Mouse (Mus musculus) left cerebral cortex, adult 2 months (tissue): ENCODE results near the gene Pex26. TPM values are rescaled to one million over a fixed set of nuclear protein-coding genes. Genes with fewer than 3 reads are reported as not detected.

Source experiments
- DNase-seq, 2 experiments: peaks; one replicate each; pipeline ENCODE4 v3.0.0; 2021 to 2022; ENCODE audit warnings: low spot score in 2 of 2, mixed read lengths in 1 of 2; ENCODE audit errors: extremely low spot score in 1 of 2
- H3K27ac ChIP-seq: fragments of 200-600 bp; 2 replicates; pipeline ENCODE4 v1.8.1; 2022
- H3K4me3 ChIP-seq: fragments of 200-600 bp; 2 replicates; pipeline ENCODE4 v1.8.1; 2022
- CTCF ChIP-seq: fragments of 200-600 bp; IDR thresholded peaks from 2 replicates; pipeline ENCODE4 v1.8.1; 2022; ENCODE audit warnings: antibody characterized with exemption, mild to moderate bottlenecking, moderate library complexity
- intact Hi-C: fragments of 180-260 bp; cut with DNase I; formaldehyde crosslinking; loops from one replicate; pipeline ENCODE4 v1.15.1; 2025
- long read RNA-seq, 2 experiments: library from polyadenylated mRNA; stranded (forward); transcript quantifications; one replicate each; pipeline ENCODE4 v2.0.0; 2021; ENCODE audit warnings: borderline mapping rate in 2 of 2
- total RNA-seq, 2 experiments: library from RNA; stranded (reverse); gene quantifications; 2 replicates each; pipeline ENCODE4 v1.2.3; 2021

Gene Pex26
- total RNA-seq: 10 to 100 TPM; 15.0 to 15.1 TPM
- long read RNA-seq, experiment 1, full-length matches to known transcripts: 9 of 15 reads
- long read RNA-seq, experiment 1, partial matches to known transcripts: 0 of 15 reads
- long read RNA-seq, experiment 1, other reads (novel, unspliced or antisense): 6 of 15 reads
- long read RNA-seq, experiment 2, full-length matches to known transcripts: 3 of 11 reads
- long read RNA-seq, experiment 2, partial matches to known transcripts: 1 of 11 reads
- long read RNA-seq, experiment 2, other reads (novel, unspliced or antisense): 7 of 11 reads

DNA sequence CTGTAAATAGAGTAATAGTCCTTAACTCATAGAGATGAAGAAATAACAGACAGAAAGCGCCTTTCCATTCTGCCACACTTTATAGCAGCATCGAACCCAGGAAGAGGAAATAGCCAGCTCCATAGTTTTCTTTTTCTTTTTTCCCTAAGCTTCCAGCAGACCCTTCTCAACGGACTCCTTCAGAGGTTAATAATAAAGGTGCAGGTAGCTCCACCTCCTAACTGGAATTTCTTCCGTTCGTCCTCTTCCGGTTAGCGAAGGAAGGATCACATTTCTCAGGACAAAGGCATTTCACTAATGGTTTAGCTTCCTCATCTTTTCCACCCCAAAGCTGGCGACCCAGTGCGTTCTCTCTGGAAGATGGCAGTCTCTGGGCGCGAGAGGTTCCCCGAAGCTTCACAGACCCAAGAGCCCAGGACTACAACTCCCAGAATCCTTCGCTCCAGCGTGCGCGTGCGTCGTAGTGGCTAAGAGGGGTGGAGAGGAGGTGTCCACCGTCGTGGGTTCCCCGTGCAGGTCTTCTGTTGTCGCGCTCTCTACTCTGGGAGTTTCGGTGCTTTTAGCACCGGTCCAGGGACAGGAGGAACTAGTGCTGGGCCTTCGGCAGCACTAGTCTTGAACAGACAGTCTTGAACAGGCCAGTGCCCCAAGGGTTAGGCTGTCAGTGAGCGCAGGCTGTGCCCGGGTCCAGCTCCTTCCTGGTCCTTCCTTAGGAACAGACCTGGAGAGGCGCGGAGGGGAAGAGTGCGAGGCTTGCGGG, at the start of gene Pex26:
TSS of gene Pex26 (plus strand) at position 254 of the 760 bp plus-strand sequence.
- TF ChIP-seq CTCF: no peak
- Histone ChIP-seq H3K4me3 (peak within 1 kb of the TSS; percentile 76), H3K27ac (peak within 1 kb of the TSS; percentile 90)
- intact Hi-C loops: loop anchor here (2.0 to 10.0 kb wide), 3 partner anchors 77 to 351 kb away; no protein-coding TSS in a partner anchor
- DNase-seq: peak; percentile 88 to 92

DNA sequence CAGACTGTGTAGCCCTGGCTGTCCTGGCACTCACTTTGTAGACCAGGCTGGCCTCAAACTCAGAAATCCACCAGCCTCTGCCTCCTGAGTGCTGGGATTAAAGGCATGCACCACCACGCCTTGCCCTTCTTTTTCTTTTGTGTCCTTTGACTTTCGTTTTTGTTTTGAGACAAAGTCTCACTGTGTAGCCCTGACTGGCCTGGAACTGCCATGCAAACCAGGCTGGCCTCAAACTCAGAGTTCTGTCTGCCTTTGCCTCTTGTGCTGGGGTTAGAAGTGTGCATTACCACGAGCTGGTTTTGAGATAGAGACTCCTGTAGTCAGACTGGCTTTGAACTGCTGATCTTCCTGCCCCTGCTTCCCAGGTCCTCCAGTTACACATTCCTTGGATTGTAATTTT, 49.2 kb upstream of the Pex26 start:
- Histone ChIP-seq H3K27ac (no peak overlapping the region), H3K4me3 (no peak overlapping the region)
- intact Hi-C loops: loop anchor here (5.0 kb wide), 1 partner anchor 122 kb away; no protein-coding TSS in a partner anchor
- TF ChIP-seq CTCF: no peak
- DNase-seq: no peak

DNA sequence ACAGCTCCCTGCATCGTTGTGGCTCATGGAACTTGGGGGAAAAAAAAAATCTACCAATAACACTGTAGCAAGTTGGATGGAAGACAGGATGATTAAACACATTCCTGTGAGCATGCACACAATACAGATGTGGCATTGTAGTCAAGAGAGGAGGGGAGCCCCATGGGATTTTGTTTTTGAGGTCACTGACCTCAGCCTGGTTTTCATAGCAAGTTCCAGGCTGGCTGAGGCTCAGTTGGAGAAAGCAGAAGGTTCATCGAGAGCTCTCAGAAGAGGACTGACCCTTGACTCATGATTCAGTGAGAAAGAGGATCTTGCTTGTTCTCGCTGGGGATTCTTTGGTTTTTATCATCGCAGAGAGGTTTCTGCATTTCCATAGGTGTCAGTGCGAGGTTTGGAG, 48.6 kb upstream of the Pex26 start:
- TF ChIP-seq CTCF: no peak
- H3K27ac ChIP-seq: no peak overlapping the region
- intact Hi-C loops: loop anchor here (5.0 kb wide), 1 partner anchor 123 kb away; no protein-coding TSS in a partner anchor
- no peak for DNase-seq
- no peak overlapping the region for H3K4me3 ChIP-seq

DNA sequence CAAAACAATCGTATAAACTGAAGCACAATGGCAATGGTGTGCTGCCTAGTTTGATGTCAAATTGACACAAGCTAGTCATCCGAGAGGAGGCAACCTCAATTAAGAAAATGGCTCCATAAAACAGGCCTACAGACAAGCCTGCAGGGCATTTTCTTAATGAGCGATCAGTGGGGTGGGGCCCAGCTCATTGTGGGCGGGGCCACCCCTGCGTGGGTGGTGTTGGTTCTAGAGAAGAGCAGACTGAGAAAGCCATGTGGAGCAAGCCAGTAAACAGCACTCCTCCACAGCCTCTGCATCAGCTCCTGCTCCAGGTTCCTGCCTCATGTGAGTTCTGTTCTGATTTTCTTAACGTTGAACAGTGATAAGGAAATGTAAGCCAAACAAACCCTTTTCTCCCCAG, 46.2 kb upstream of the Pex26 start:
- H3K27ac ChIP-seq: no peak overlapping the region
- intact Hi-C loops: no loop called here
- no peak overlapping the region for H3K4me3 ChIP-seq
- no peak for DNase-seq
- no peak for TF ChIP-seq CTCF

DNA sequence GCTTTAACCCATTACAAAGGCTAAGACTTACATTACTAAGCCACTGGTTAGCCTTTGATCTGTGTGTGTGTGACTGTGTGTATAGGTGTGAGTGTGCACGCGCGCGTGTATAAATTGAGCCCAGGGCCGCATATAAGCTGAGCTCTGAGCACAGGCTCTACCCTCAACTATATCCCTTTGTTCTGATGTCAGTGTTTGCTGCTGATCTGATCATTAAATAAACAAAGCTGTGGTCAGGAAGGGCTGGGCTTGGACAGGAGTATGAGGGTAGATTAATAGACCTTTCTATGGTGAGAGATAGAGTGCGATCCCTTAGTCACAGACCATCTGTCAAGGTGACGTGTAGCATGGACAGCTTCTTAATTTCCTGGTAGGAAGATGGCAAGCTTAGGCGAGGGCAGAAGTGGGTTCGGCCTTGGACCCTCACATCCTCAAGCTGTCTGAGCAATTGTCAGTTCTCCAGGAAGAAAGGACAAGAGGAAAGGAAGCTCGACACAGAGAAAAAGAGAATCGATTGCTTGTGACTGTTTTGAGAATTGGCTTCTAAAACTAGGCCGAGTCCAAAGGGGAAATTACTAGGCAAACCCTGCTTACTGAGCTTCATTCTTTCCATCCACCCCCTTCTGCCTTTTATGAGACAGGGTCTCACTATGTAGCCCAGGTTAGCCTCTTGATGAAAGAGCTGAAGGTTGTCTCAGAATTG, 45.0 kb upstream of the Pex26 start:
- no peak for TF ChIP-seq CTCF
- DNase-seq: no peak
- no peak overlapping the region for H3K4me3 ChIP-seq
- intact Hi-C loops: no loop called here
- no peak overlapping the region for H3K27ac ChIP-seq

DNA sequence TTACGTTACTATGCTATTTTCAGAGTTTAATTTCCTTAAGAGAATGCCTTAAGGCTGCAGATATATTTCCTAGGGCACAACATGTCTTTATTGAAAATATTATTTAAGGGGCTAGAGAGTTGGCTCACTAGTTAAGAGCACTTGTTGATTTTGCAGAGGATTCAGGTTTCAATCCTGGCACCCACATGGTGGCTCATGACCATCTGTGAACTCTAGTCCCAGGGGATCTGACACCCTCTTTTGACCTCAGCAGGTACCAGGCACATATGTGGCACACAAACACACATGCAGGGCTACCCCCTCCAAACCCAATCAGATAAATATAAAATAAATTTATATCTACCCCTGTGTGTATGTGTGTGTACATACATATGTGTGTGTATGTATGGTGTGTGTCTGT, 44.2 kb upstream of the Pex26 start:
- DNase-seq: no peak
- intact Hi-C loops: no loop called here
- Histone ChIP-seq H3K27ac (no peak overlapping the region), H3K4me3 (no peak overlapping the region)
- TF ChIP-seq CTCF: no peak

DNA sequence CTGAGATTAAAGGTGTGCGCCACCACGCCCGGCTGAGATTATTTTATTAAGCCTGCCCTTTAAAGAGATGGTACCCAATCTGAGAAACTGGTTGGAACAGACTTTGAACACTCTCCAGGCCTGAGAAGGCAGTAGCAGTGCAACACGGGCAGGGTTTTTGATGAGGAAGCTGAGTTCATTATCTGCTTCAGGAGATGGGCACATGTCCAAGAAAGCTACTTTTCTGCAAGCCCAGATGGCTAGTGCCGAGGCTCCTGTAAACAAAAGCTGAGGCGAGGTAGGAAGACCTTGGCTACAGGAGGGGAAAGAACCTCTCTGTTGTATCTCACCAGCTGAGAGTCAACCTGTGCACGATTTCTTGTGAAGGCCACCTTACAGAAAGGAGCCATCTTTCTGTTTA, 41.2 kb upstream of the Pex26 start:
- no peak for TF ChIP-seq CTCF
- Histone ChIP-seq H3K27ac (no peak overlapping the region), H3K4me3 (no peak overlapping the region)
- intact Hi-C loops: no loop called here
- DNase-seq: no peak

DNA sequence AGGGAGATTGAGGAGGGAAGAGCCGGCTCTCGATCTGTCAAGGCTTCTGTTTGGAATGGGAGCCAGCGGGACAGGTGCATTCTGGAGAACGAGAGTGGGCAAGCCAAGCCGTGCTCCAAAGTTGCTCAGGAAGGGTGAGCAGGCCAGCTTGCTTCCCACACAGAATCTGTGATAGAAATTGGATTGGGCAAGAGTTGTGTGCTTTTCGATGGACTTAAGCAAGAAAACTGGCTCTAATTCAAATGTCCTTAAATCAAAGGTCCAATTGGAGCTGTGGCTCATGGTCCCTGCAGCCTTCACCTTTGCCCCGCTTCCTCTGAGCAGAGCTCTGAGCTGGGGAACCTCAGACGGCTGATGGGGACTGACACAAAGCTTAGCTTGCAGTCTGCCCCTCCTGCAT, 40.0 kb upstream of the Pex26 start:
- no peak for DNase-seq
- no peak for TF ChIP-seq CTCF
- intact Hi-C loops: no loop called here
- Histone ChIP-seq H3K4me3 (no peak overlapping the region), H3K27ac (no peak overlapping the region)

DNA sequence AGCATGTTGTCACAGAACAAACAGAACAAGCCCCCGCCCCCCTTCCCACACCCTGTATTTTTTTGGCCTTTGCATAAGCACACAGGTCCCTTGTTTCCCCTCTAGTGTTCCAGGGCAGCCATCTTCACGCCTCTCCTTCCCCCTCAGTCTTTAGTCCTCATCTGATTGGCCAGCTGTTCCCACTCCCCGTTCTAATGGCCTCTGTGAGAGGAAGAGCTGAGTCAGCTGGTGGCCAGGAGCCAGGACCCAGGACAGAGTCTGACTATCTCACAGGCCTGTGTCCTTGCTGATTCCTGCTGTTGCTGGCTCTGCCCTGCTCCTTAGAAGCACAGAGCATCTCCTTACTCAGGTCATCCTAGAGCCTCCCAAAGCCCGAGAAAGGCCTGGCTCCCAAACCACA, 39.4 kb upstream of the Pex26 start:
- no peak for DNase-seq
- intact Hi-C loops: no loop called here
- Histone ChIP-seq H3K27ac (no peak overlapping the region), H3K4me3 (no peak overlapping the region)
- no peak for TF ChIP-seq CTCF

DNA sequence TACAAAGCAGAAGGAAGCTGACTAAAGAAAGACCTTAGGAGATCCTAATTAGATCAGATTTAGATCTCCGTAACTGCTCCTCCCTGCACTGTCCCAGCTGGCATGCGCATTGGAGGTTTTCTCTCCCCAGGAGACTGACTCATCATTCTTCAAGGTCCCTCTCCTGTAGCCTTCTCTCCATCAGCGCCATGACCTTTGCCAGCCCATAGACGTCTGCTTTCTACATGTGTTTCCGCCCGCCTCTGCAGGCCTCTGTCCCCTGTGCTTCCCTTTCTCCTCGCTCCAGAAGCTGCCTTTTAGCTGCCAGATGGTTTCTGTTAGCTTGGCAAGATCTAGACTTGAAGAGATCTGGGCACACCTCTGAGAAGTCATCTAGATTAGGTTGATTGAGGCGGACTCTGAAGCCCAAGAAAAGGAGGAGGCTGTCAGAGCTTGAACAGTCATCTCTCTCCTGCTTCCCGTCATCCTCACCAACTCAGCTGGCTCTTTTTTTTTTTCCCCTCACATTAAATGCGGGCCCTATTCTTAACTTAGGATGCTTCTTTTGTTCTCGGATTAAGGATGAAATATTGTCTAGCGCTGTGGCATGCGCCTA, 38.4 kb upstream of the Pex26 start:
- no peak overlapping the region for H3K4me3 ChIP-seq
- no peak overlapping the region for H3K27ac ChIP-seq
- TF ChIP-seq CTCF: no peak
- no peak for DNase-seq
- intact Hi-C loops: no loop called here

DNA sequence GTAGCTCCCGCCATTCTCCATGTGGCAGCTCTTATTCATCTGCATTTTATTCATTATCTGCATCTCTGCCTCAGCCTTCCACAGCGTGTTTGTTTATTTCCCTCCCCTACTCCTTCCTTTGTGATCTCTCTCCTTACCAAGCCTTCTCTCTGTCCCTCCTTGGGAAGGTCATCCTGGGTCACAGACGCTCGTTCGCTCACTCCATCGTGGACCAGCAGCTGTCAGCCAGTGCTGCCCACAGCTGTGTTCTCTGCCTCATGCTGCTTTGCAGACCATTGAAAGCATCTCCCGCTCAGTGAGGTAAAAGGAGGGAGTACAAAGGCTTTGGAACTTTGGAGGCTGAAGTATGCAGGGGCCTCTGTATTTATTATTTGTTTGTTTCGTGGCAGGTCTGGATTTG, 37.6 kb upstream of the Pex26 start:
- no peak overlapping the region for H3K27ac ChIP-seq
- DNase-seq: no peak
- no peak for TF ChIP-seq CTCF
- intact Hi-C loops: no loop called here
- no peak overlapping the region for H3K4me3 ChIP-seq

DNA sequence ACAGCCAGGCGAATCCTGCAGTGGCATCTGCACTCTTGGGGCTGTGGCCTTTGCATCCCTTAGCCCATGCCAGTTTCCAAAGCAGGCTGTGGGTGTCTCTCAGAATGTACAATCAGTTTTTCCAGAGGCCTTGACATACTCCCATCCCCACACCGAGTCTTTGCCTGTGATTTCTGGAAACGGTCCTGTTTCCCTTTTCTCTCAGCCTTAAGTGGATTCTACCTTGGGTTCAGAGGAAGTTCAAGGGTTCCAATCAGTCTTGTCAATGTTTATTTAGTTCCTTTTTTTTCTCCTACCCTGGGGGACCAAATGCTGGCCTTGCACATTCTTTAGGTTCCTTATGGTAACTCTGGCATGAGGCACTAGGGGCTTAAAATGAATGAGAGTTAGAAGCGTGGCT, 36.7 kb upstream of the Pex26 start:
- TF ChIP-seq CTCF: no peak
- Histone ChIP-seq H3K27ac (no peak overlapping the region), H3K4me3 (no peak overlapping the region)
- DNase-seq: no peak
- intact Hi-C loops: no loop called here
